Mouse (Mus musculus): ENCODE data around the gene Ccdc85c.
A peak's percentile ranks its signal among the peaks of the same experiment; 100 is the strongest.

Ccdc85c gene

DNA sequence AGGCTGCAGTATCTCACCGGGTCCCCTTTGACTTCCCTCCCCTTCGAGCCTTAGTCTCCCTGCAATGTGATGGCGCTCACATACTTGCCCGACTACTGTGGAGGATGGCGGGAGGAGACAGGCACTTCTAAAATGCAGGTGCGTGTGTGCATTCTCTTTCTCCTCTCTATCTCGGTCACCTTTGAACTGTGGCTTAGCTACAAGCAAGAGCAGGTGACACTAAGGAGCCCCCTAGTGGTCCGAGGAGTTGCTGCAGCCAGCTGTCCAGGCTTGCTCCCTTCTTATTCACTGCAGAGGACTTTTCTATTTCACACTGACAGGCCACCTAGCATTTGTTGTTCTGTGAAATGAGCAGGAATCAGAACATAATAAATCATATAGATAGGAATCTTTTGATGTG, 17.7 kb upstream of the Ccdc85c start:
- peak; percentile 53 for DNase-seq

DNA sequence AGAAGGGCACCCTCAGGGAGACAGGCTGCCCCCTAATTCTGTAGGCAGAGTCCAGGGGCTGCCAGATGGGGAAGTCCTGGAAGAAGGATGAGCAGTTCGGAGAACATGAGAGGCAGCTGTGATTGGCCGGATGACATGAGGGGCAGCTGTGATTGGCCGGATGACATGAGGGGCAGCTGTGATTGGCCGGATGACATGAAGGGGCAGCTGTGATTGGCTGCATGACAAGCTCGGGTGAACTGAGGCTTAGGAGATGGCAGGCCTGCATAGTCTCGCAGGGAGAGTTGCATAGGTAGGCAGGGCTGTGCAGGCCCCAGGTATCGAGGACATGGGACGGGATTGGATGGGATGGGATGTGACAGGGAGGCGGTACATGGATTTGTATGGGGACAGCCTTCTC, 17.2 kb upstream of the Ccdc85c start:
- DNase-seq = no peak

- no peak for DNase-seq
Observed at GRCm38 (mm10) chr12:108288127-108288880, 13.1 kb upstream of the Ccdc85c start.

- DNase-seq = no peak
Observed at GRCm38 (mm10) chr12:108287011-108287410, 11.8 kb upstream of the Ccdc85c start.

DNA sequence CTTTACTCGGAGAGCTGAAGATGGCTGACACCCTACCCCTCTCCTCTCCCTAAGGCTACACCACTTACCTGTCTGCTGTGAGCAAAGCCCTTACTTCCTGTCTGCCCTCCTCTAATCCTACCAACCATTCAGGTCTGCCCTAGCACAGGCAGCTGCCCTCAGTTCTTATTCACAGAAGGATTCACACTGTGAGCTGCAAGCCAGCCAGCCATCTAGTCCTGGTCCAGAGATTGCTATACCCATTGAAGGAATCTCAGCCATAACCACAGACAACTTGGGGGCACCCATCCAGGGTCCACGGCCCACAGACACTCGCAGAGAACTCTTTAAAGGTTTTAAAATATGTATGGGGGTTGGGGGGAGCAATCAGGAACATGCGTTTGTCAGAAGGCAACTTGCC, 11.2 kb upstream of the Ccdc85c start:
- no peak for DNase-seq

DNA sequence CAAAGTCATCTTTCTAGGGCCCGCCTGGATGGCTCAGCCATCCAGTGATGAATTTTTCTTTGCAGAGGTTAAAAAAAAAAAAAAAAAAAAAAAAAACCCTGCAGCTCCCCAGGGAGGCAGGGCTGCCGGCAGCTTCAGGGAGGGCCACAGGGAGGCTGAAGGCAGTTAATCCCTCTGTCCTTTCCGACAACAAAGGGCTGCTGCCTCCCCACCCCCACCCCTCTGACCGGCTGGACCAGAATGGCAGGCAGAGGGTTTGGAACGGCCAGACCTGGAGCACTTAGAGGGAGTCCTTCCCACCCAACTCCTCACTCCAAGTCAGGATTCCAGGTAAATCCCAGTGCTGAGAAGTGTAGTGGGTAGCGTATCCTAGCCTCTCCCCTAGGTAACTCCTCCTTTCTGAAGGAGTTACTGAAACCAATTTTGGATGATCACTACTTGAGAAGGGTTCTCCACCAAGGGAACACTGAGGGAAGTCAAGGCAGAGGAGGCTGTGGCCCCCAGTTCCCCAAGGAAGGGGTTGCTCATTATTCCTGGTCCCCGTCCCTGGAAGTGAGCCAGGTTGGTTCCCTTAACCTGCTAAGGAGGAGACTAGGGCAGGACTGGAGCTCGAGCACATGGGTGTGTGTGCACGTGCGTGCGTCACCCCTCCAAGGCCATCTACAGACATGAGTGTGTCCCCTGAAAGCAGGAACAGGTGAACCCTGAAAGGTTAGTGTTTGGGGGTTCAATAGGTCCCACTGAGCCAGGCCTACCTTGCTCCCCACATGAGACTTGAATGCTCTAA, 10.2 kb upstream of the Ccdc85c start:
- DNase-seq = no peak

DNA sequence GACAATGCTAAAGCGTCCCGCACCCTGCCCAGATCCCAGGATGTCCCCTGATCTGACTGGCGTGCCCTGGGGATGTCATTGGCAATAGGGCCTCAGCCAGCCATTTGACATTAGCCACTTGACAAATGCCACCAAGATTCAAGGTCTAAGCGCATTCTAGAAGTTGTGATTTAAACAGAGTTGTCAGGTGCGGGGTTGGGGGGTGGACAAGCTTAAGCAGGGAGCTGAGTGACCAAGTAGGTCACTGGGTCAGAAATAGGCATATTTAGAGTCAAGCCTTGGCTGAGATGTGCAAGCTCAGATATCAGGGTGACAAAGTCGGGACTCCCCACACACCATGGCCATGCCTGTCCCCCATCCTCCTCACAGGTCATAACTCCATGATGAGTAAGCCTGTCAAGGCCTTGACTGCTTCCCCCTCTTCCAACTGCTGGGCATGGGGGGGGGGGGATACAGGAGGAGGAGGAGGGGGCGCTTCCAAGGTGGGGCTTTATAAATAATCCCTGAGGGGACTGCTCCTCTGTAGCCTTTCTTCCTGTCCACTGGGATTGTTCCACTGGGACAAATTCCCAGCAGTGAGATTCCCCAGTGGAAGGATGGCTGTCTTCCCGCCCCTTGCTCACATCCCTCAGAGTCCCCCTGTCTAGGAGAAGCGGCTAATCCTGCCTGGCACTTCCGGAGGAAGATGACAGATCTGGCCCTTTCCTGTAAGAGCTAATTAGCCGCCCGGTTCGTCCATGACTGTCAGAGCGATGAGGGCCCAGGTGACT, 9.4 kb upstream of the Ccdc85c start:
- no peak for DNase-seq

- no peak for DNase-seq
Observed at GRCm38 (mm10) chr12:108278221-108278918, 3.1 kb upstream of the Ccdc85c start.

DNA sequence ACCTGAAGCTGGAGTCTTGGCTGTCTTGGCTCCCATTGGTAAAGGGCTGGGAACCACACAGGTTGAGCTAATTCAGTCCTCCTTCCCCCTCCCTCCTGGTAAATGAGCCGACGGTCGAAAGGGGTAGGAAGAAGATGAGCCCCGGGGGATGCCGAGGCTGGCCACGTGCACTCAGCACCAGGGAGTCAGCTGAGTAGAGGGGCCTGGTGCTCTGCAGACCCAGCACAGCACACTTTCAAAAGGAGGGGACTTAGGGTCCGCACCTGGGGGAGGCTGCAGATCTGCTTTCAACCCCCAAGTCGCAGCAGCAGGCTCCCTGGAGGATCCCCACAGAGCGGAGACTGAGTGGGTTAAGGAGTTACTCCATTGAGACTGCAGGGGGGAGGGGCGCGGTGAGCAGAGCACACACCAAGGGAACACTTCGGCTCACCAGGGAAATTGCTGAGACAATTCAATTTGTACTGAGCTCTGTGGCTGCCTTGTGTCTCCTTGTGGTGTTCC, 2.2 kb upstream of the Ccdc85c start:
- DNase-seq = no peak

DNA sequence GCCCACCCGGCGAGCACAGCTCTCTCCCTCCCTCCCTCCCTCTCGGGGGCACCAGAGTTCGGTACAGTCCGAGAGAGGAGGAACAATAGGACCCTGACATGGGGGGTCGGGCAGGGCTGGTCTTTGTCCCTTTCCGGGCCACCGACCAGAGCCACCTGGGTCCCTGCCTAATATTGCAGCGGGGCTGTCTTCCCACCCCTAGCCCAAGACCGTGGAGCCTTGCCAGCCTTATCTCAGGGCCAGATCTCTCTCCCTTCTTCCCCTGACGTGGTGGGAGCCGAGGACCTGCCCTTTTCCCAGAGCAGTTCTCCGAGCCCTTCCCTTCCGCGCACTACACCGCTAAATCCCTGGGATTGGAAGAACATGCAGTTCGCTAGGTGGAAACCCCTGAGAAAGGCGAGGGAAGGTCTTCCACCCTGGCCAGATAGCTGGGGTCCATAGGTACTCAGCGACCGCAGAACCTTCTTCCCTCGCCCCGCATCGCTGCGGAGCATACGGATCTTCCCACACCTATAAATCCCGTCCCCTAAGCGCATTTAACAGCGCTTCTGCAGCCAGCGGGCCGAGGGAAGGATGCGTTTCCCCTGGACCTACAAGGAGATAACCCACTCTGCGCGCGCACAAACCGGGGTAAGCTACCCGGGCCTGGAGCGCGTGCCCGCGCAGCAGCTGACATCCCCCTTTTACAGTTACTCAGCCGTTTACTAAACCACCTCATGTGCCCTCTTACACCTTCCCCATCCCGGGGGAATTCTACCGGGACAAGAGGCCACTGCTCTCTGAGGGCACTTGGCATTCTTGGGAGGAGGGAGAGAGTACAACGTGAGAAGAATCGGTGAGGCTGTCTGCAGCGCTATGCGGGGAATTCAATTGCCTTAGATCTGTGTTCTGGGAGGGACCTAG, 946 bp upstream of the Ccdc85c start:
- peak; percentile 58 for DNase-seq

GRCm38 (mm10) chr12:108275508-108275890, 274 bp upstream of the Ccdc85c start:
- DNase-seq = peak; percentile 99

DNA sequence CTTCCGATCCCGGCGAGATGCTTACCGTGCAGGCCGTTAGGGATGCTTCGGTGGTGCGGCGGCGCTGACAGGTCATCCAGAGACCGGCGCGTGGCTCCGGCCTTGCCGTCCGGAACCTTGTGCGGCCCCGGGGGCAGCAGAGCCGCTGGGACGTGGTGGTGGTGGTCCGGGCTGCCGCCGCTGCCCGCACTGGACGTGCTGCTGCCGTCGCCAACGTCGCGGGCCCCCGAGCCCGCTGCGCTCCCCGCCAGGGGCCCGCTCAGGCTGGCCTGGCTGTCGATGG, 971 bp downstream of the Ccdc85c start:
- no peak for DNase-seq

- no peak for DNase-seq
Observed at GRCm38 (mm10) chr12:108273466-108274312, 1.5 kb downstream of the Ccdc85c start.

- no peak for DNase-seq
Observed at GRCm38 (mm10) chr12:108272143-108272635, 3.0 kb downstream of the Ccdc85c start.

- DNase-seq = no peak
Observed at GRCm38 (mm10) chr12:108271351-108272142, 3.7 kb downstream of the Ccdc85c start.

DNA sequence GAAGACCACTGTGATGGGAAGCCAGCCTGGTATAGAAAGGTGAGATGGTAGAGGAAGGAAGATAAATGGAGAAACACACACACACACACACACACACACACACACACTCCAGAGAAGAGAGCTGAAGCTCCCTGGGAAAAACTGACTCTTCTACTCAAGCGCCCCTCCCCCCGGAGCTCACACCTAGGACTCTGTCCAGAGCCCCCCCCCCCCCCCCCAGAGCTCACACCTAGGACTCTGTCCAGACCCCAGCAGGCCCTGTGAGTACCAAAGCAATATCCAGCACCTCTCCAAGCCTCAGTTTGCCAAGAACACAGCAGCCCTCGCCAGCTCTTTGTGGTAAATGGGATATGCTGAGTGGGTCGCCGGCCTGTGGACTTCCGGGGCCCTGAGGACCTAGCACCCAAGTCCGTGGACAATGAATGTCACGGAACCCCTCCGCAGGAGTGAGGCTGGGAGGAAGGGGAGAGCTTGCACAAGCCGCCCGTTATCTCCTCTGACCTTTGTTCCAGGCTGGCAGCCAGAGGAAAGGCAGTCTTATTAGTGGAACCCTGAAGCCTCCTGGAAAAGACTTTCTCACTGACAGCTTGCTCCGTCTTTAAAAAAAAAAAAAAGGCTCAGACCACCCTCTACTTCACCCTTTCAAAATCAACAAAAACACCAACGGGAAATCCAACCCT, 4.8 kb downstream of the Ccdc85c start:
- no peak for DNase-seq

GRCm38 (mm10) chr12:108269699-108270098, 5.5 kb downstream of the Ccdc85c start:
- DNase-seq = no peak

GRCm38 (mm10) chr12:108268970-108269369, 6.3 kb downstream of the Ccdc85c start:
- no peak for DNase-seq

- no peak for DNase-seq
Observed at GRCm38 (mm10) chr12:108267653-108268052, 7.6 kb downstream of the Ccdc85c start.
